Mouse (Mus musculus): ENCODE results near the gene Dad1. TPM values are rescaled to one million over a fixed set of nuclear protein-coding genes. Genes with fewer than 3 reads are reported as not detected.

Gene Dad1
- polyA plus RNA-seq, 1 experiment from 2014 or later: 237 TPM

GRCm38 (mm10) chr14:54200363-54200762 is 53.5 kb downstream of the Dad1 start:
- H3K27ac ChIP-seq: no peak overlapping the region
- WGBS (ENCODE audit: insufficient replicate concordance): 68% methylated on average over 8 of the region's 8 CpGs
- H3K4me2 ChIP-seq: no peak overlapping the region

GRCm38 (mm10) chr14:54199662-54200061 is 54.2 kb downstream of the Dad1 start:
- Histone ChIP-seq H3K4me2 (no peak overlapping the region), H3K27me3 (replicated peaks) (peaks cover 36% of the 10 kb centered on the region), H3K4me1 (peaks cover 21% of the 10 kb centered on the region), H3K9ac (no peak overlapping the region), H3K9me3 (replicated peaks) (no peaks in the 10 kb centered on the region), H3K27ac (no peak overlapping the region), H3K36me3 (no peaks in the 10 kb centered on the region), H3K4me3 (no peak overlapping the region)
- ATAC-seq: no peak
- WGBS (ENCODE audit: insufficient replicate concordance): 71% methylated on average over 8 of the region's 8 CpGs

More at GRCm38 (mm10) chr14:54200363-54200762, 53.5 kb downstream of the Dad1 start:
- Histone ChIP-seq H3K4me1 (peaks cover 27% of the 10 kb centered on the region), H3K9me3 (replicated peaks) (no peaks in the 10 kb centered on the region), H3K27me3 (replicated peaks) (peaks cover 29% of the 10 kb centered on the region; the same call in 1 of the 2 replicates), H3K36me3 (no peaks in the 10 kb centered on the region), H3K4me3 (no peak overlapping the region), H3K9ac (no peak overlapping the region)
- no peak for ATAC-seq

- peaks cover 52% of the 10 kb centered on the region for H3K27me3 ChIP-seq (replicated peaks)
- H3K4me3 ChIP-seq: no peak overlapping the region
- H3K4me2 ChIP-seq: no peak overlapping the region
- WGBS (ENCODE audit: insufficient replicate concordance): 57% methylated on average over 3 of the region's 3 CpGs
- no peak overlapping the region for H3K27ac ChIP-seq
- H3K4me1 ChIP-seq: peaks cover 5% of the 10 kb centered on the region
- no peak overlapping the region for H3K9ac ChIP-seq
- no peak for ATAC-seq
- no peaks in the 10 kb centered on the region for H3K36me3 ChIP-seq
- H3K9me3 ChIP-seq (replicated peaks): no peaks in the 10 kb centered on the region
Observed at GRCm38 (mm10) chr14:54197740-54198139, 56.2 kb downstream of the Dad1 start.

- Histone ChIP-seq H3K36me3 (no peaks in the 10 kb centered on the region), H3K9me3 (replicated peaks) (no peaks in the 10 kb centered on the region), H3K9ac (no peak overlapping the region), H3K4me1 (peaks cover 5% of the 10 kb centered on the region), H3K27me3 (replicated peaks) (peaks cover 55% of the 10 kb centered on the region), H3K4me2 (no peak overlapping the region), H3K4me3 (no peak overlapping the region), H3K27ac (no peak overlapping the region)
- WGBS (ENCODE audit: insufficient replicate concordance): 68% methylated on average over 6 of the region's 6 CpGs
- no peak for ATAC-seq
Observed at GRCm38 (mm10) chr14:54195838-54196423, 58.0 kb downstream of the Dad1 start.

- H3K4me3 ChIP-seq: no peak overlapping the region
- no peak overlapping the region for H3K27ac ChIP-seq
- peaks cover 66% of the 10 kb centered on the region for H3K27me3 ChIP-seq (replicated peaks)
- no peak overlapping the region for H3K4me2 ChIP-seq
- WGBS (ENCODE audit: insufficient replicate concordance): 59% methylated on average over 9 of the region's 9 CpGs
- no peaks in the 10 kb centered on the region; the same call in 1 of the 2 replicates for H3K4me1 ChIP-seq
- no peak overlapping the region for H3K9ac ChIP-seq
- no peak for ATAC-seq
- H3K9me3 ChIP-seq (replicated peaks): no peaks in the 10 kb centered on the region
- no peaks in the 10 kb centered on the region for H3K36me3 ChIP-seq
Observed at GRCm38 (mm10) chr14:54193354-54194133, 60.4 kb downstream of the Dad1 start.

GRCm38 (mm10) chr14:54192462-54192847 is 61.4 kb downstream of the Dad1 start:
- 58% methylated on average over 3 of the region's 3 CpGs for WGBS (ENCODE audit: insufficient replicate concordance)

GRCm38 (mm10) chr14:54191594-54192461 is 62.1 kb downstream of the Dad1 start:
- Histone ChIP-seq H3K4me1 (no peaks in the 10 kb centered on the region; the same call in 1 of the 2 replicates), H3K9me3 (replicated peaks) (no peaks in the 10 kb centered on the region), H3K36me3 (no peaks in the 10 kb centered on the region), H3K27me3 (replicated peaks) (peaks cover 66% of the 10 kb centered on the region), H3K4me3 (no peak overlapping the region), H3K27ac (no peak overlapping the region), H3K4me2 (no peak overlapping the region), H3K9ac (no peak overlapping the region)
- ATAC-seq: no peak
- 71% methylated on average over 18 of the region's 18 CpGs for WGBS (ENCODE audit: insufficient replicate concordance)

More at GRCm38 (mm10) chr14:54192462-54192847, 61.4 kb downstream of the Dad1 start:
- Histone ChIP-seq H3K27me3 (replicated peaks) (peaks cover 64% of the 10 kb centered on the region), H3K4me2 (no peak overlapping the region), H3K36me3 (no peaks in the 10 kb centered on the region), H3K4me3 (no peak overlapping the region), H3K27ac (no peak overlapping the region), H3K9me3 (replicated peaks) (no peaks in the 10 kb centered on the region), H3K9ac (no peak overlapping the region), H3K4me1 (no peaks in the 10 kb centered on the region; the same call in 1 of the 2 replicates)
- ATAC-seq: no peak

GRCm38 (mm10) chr14:54191026-54191390 is 62.9 kb downstream of the Dad1 start:
- 31% methylated on average over 4 of the region's 4 CpGs for WGBS (ENCODE audit: insufficient replicate concordance)
- Histone ChIP-seq H3K4me3 (no peak overlapping the region), H3K27ac (no peak overlapping the region; the same call in 1 of the 2 replicates), H3K9me3 (replicated peaks) (no peaks in the 10 kb centered on the region), H3K4me1 (no peaks in the 10 kb centered on the region; the same call in 1 of the 2 replicates), H3K4me2 (no peak overlapping the region), H3K9ac (no peak overlapping the region), H3K27me3 (replicated peaks) (peaks cover 64% of the 10 kb centered on the region), H3K36me3 (no peaks in the 10 kb centered on the region)
- ATAC-seq: no peak

GRCm38 (mm10) chr14:54190305-54191025 is 63.4 kb downstream of the Dad1 start:
- peak overlapping the region; percentile 20; the same call in 1 of the 2 replicates for H3K27ac ChIP-seq

GRCm38 (mm10) chr14:54189255-54189654 is 64.6 kb downstream of the Dad1 start:
- 72% methylated on average over 3 of the region's 3 CpGs for WGBS (ENCODE audit: insufficient replicate concordance)
- Histone ChIP-seq H3K9ac (no peak overlapping the region), H3K9me3 (replicated peaks) (no peaks in the 10 kb centered on the region), H3K27ac (0 out of 2 replicates have a peak overlapping the region, but pooled peaks have one; percentile 10), H3K4me3 (no peak overlapping the region), H3K4me1 (no peaks in the 10 kb centered on the region; the same call in 1 of the 2 replicates), H3K4me2 (no peak overlapping the region), H3K36me3 (no peaks in the 10 kb centered on the region), H3K27me3 (replicated peaks) (peaks cover 61% of the 10 kb centered on the region)
- ATAC-seq: no peak

More at GRCm38 (mm10) chr14:54190305-54191025, 63.4 kb downstream of the Dad1 start:
- 52% methylated on average over 7 of the region's 7 CpGs for WGBS (ENCODE audit: insufficient replicate concordance)
- Histone ChIP-seq H3K27me3 (replicated peaks) (peaks cover 65% of the 10 kb centered on the region), H3K9me3 (replicated peaks) (no peaks in the 10 kb centered on the region), H3K4me1 (no peaks in the 10 kb centered on the region; the same call in 1 of the 2 replicates), H3K36me3 (no peaks in the 10 kb centered on the region), H3K9ac (no peak overlapping the region), H3K4me3 (no peak overlapping the region), H3K4me2 (no peak overlapping the region)
- no peak for ATAC-seq

GRCm38 (mm10) chr14:54187211-54187610 is 66.7 kb downstream of the Dad1 start:
- H3K4me1 ChIP-seq: no peaks in the 10 kb centered on the region
- no peaks in the 10 kb centered on the region for H3K9me3 ChIP-seq (replicated peaks)
- peaks cover 68% of the 10 kb centered on the region for H3K27me3 ChIP-seq (replicated peaks)
- H3K9ac ChIP-seq: no peak overlapping the region
- no peak overlapping the region for H3K4me2 ChIP-seq
- H3K27ac ChIP-seq: no peak overlapping the region
- no peaks in the 10 kb centered on the region for H3K36me3 ChIP-seq
- WGBS (ENCODE audit: insufficient replicate concordance): 62% methylated on average over 6 of the region's 6 CpGs
- ATAC-seq: no peak
- no peak overlapping the region for H3K4me3 ChIP-seq
